ENCODE assay signal across 8 mouse cellular contexts in genomic region chr16:38475681-38476311, GRCm38 (mm10). TPM values are rescaled to one million over a fixed set of nuclear protein-coding genes. Genes with fewer than 3 reads are reported as not detected.
DNase-seq lines count a peak whose midpoint lies in the region; ATAC-seq and TF ChIP-seq lines count a peak whose summit lies in the region.

No protein-coding gene starts in this region.

- no peaks in the 10 kb centered on the region for H3K27me3 ChIP-seq in heart, adult 2 months (ENCODE audit: control insufficient read depth, insufficient read depth, low read length)
- H3K27me3 ChIP-seq in ES-Bruce4 (ENCODE audit: control insufficient read depth, insufficient read depth, low read length, poor library complexity, severe bottlenecking): no peaks in the 10 kb centered on the region
- no peaks in the 10 kb centered on the region for H3K27me3 ChIP-seq in forebrain, postnatal 0 days (ENCODE audit: insufficient read depth, low read length)
- no peaks in the 10 kb centered on the region for H3K27me3 ChIP-seq in liver, embryonic 16.5 days (ENCODE audit: control insufficient read depth, insufficient read depth, low read depth, low read length)

- intact Hi-C loops in heart, adult 2 months (cut with DNase I): loop anchor here (2.0 kb wide), 1 partner anchor 23 kb away; the partner anchor contains the start of gene Adprh
- intact Hi-C loops in left cerebral cortex, postnatal 10 days (cut with DNase I): no loop called here

- no peaks in the 10 kb centered on the region for H3K79me2 ChIP-seq in heart, adult 2 months (replicated peaks; ENCODE audit: control insufficient read depth, insufficient read depth, low read length)

- 38% methylated on average over 4 of the region's 4 CpGs for WGBS in heart, adult 2 months
- WGBS in forebrain, postnatal 0 days: 58% methylated on average over 4 of the region's 4 CpGs
- WGBS in liver, embryonic 16.5 days (ENCODE audit: insufficient replicate concordance): 38% methylated on average over 4 of the region's 4 CpGs

- DNase-seq in heart, adult 2 months: no peak
- no peak for DNase-seq in heart, adult 18-20 months
- DNase-seq in forebrain, postnatal 0 days: no peak
- no peak for DNase-seq in urinary bladder, postnatal 4 days (ENCODE audit: low spot score in 2 of 2)
- no peak for DNase-seq in cerebellum, postnatal 10 days
- DNase-seq in left cerebral cortex, postnatal 10 days (ENCODE audit: extremely low spot score in 1 of 2, low spot score in 2 of 2): no peak

- TF ChIP-seq EP300 in heart, adult 2 months (IDR thresholded peaks at IDR 0.05; ENCODE audit: insufficient read depth, low read depth, low read length): no peak
- no peak for TF ChIP-seq EP300 in ES-Bruce4 (IDR thresholded peaks at IDR 0.05; ENCODE audit: insufficient read depth, low read depth, low read length)

- TF ChIP-seq POLR2A in heart, adult 2 months (IDR thresholded peaks at IDR 0.05; ENCODE audit: insufficient read depth, low read depth, low read length): no peak
- no peak for TF ChIP-seq POLR2A in ES-Bruce4 (IDR thresholded peaks at IDR 0.05; ENCODE audit: insufficient read depth, low read length)

- H3K9me3 ChIP-seq in ES-Bruce4 (replicated peaks; ENCODE audit: control insufficient read depth, insufficient read depth, low read length, poor library complexity, severe bottlenecking): no peaks in the 10 kb centered on the region
- H3K9me3 ChIP-seq in forebrain, postnatal 0 days (ENCODE audit: low read length): no peaks in the 10 kb centered on the region
- H3K9me3 ChIP-seq in liver, embryonic 16.5 days (replicated peaks; ENCODE audit: control insufficient read depth, low read length): no peaks in the 10 kb centered on the region

- no peaks in the 10 kb centered on the region for H3K36me3 ChIP-seq in heart, adult 2 months (ENCODE audit: control insufficient read depth, insufficient read depth, low read length)
- no peaks in the 10 kb centered on the region for H3K36me3 ChIP-seq in ES-Bruce4 (ENCODE audit: control insufficient read depth, insufficient read depth, low read length, poor library complexity, severe bottlenecking)
- H3K36me3 ChIP-seq in forebrain, postnatal 0 days (ENCODE audit: insufficient read depth): no peaks in the 10 kb centered on the region
- no peaks in the 10 kb centered on the region for H3K36me3 ChIP-seq in liver, embryonic 16.5 days (ENCODE audit: control insufficient read depth, insufficient read depth)

- H3K4me1 ChIP-seq in heart, adult 2 months (ENCODE audit: control insufficient read depth, insufficient read depth, low read length): peaks cover 2% of the 10 kb centered on the region
- H3K4me1 ChIP-seq in ES-Bruce4 (ENCODE audit: control insufficient read depth, insufficient read depth, low read length): peaks cover 2% of the 10 kb centered on the region
- H3K4me1 ChIP-seq in forebrain, postnatal 0 days (ENCODE audit: insufficient read depth): no peaks in the 10 kb centered on the region
- H3K4me1 ChIP-seq in liver, embryonic 16.5 days (ENCODE audit: control insufficient read depth, low read depth, low read length): peaks cover 17% of the 10 kb centered on the region

- H3K27ac ChIP-seq in heart, adult 2 months: no peak overlapping the region; the same call in 1 of the 2 replicates
- no peak overlapping the region for H3K27ac ChIP-seq in ES-Bruce4 (ENCODE audit: insufficient read depth, low read length)
- no peak overlapping the region for H3K27ac ChIP-seq in forebrain, postnatal 0 days (ENCODE audit: low read depth, low read length)
- H3K27ac ChIP-seq in liver, embryonic 16.5 days (ENCODE audit: low read length): no peak overlapping the region

- no peak for ATAC-seq in forebrain, postnatal 0 days
- ATAC-seq in liver, embryonic 16.5 days (ENCODE audit: low read depth): no peak

- no peak overlapping the region; the same call in 1 of the 2 replicates for H3K4me3 ChIP-seq in heart, adult 2 months
- peak overlapping the region; percentile 17; the same call in 1 of the 2 replicates for H3K4me3 ChIP-seq in ES-Bruce4 (ENCODE audit: low read depth, low read length)
- H3K4me3 ChIP-seq in forebrain, postnatal 0 days (ENCODE audit: low read depth, low read length): no peak overlapping the region
- H3K4me3 ChIP-seq in liver, embryonic 16.5 days (ENCODE audit: low read depth, low read length): peak overlapping the region; percentile 57

- H3K4me2 ChIP-seq in forebrain, postnatal 0 days (ENCODE audit: low read depth): peak overlapping the region; percentile 61
- H3K4me2 ChIP-seq in liver, embryonic 16.5 days (ENCODE audit: low read depth, low read length): peak overlapping the region; percentile 87

- H3K9ac ChIP-seq in heart, adult 2 months (ENCODE audit: low read depth, low read length): peak overlapping the region; percentile 81
- no peak overlapping the region for H3K9ac ChIP-seq in ES-Bruce4 (ENCODE audit: low read depth, poor library complexity, severe bottlenecking)
- H3K9ac ChIP-seq in forebrain, postnatal 0 days: no peak overlapping the region
- H3K9ac ChIP-seq in liver, embryonic 16.5 days (ENCODE audit: low read depth, low read length): no peak overlapping the region

- TF ChIP-seq CTCF in heart, adult 2 months (IDR thresholded peaks at IDR 0.05): no peak
- TF ChIP-seq CTCF in ES-Bruce4 (IDR thresholded peaks at IDR 0.05; ENCODE audit: low read depth, low read length): no peak
- no peak for TF ChIP-seq CTCF in forebrain, postnatal 0 days (IDR thresholded peaks at IDR 0.05; ENCODE audit: low read depth)

RNA-seq across cellular contexts. Expression of gene Cd80, which starts 20.4 kb away (rescaled TPM):
- under 1 TPM; 0.86 to 0.89 TPM for total RNA-seq in heart, adult 2 months (2021)
- polyA plus RNA-seq in heart, adult 2 months (2012; rRNA removed): 0.59 and 0.88 TPM in 2 replicates
- under 1 TPM; 0.39 to 0.94 TPM for total RNA-seq in heart, adult 18-20 months (2021)
- 1.3 and 1.7 TPM in 2 replicates for polyA plus RNA-seq in ES-Bruce4 (2011; ENCODE audit: insufficient read depth, insufficient read length, low read depth, missing spikeins)
- 0.31 and 0.86 TPM in 2 replicates for total RNA-seq in forebrain, postnatal 0 days (2014; rRNA removed)
- polyA plus RNA-seq in forebrain, postnatal 0 days (2015; fragmentation: Nextera tagmentation; extraction: Ambion mirVana): 0.25 and 0.30 TPM in 2 replicates
- 0.21 and 0.27 TPM in 2 replicates for polyA plus RNA-seq in liver, embryonic 16.5 days (2015; fragmentation: Nextera tagmentation; extraction: Ambion mirVana)
- under 1 TPM; 0.36 to 0.49 TPM for total RNA-seq in left cerebral cortex, postnatal 10 days (2021)

RNA-seq across cellular contexts. Expression of gene Adprh, which starts 23.3 kb away (rescaled TPM):
- 10 to 100 TPM; 23.4 to 25.2 TPM for total RNA-seq in heart, adult 2 months (2021)
- polyA plus RNA-seq in heart, adult 2 months (2012; rRNA removed): 21.0 and 27.9 TPM in 2 replicates
- 10 to 100 TPM; 25.6 to 26.8 TPM for total RNA-seq in heart, adult 18-20 months (2021)
- 50.7 and 51.3 TPM in 2 replicates for polyA plus RNA-seq in ES-Bruce4 (2011; ENCODE audit: insufficient read depth, insufficient read length, low read depth, missing spikeins)
- 40.8 and 42.9 TPM in 2 replicates for total RNA-seq in forebrain, postnatal 0 days (2014; rRNA removed)
- polyA plus RNA-seq in forebrain, postnatal 0 days (2015; fragmentation: Nextera tagmentation; extraction: Ambion mirVana): 130 and 134 TPM in 2 replicates
- polyA plus RNA-seq in liver, embryonic 16.5 days (2015; fragmentation: Nextera tagmentation; extraction: Ambion mirVana): 28.8 and 31.0 TPM in 2 replicates
- 10 to 100 TPM; 63.6 to 63.9 TPM for total RNA-seq in left cerebral cortex, postnatal 10 days (2021)

RNA-seq across cellular contexts. Expression of gene Pla1a, which starts 42.9 kb away (rescaled TPM):
- total RNA-seq in heart, adult 2 months (2021): 1 to 10 TPM; 6.8 to 8.8 TPM
- 9.6 and 13.6 TPM in 2 replicates for polyA plus RNA-seq in heart, adult 2 months (2012; rRNA removed)
- total RNA-seq in heart, adult 18-20 months (2021): 1 to 10 TPM; 6.2 to 8.7 TPM
- 1.9 and 2.5 TPM in 2 replicates for polyA plus RNA-seq in ES-Bruce4 (2011; ENCODE audit: insufficient read depth, insufficient read length, low read depth, missing spikeins)
- 1.2 and 2.5 TPM in 2 replicates for total RNA-seq in forebrain, postnatal 0 days (2014; rRNA removed)
- 0.74 and 1.0 TPM in 2 replicates for polyA plus RNA-seq in forebrain, postnatal 0 days (2015; fragmentation: Nextera tagmentation; extraction: Ambion mirVana)
- 34.8 and 40.4 TPM in 2 replicates for polyA plus RNA-seq in liver, embryonic 16.5 days (2015; fragmentation: Nextera tagmentation; extraction: Ambion mirVana)
- total RNA-seq in left cerebral cortex, postnatal 10 days (2021): 1 to 10 TPM in 1 of 2 experiments, under 1 TPM in 1; 0.67 to 1.3 TPM

RNA-seq across cellular contexts. Expression of gene Timmdc1, which starts 46.7 kb away (rescaled TPM):
- total RNA-seq in heart, adult 2 months (2021): 10 to 100 TPM; 60.4 to 66.1 TPM
- 22.2 and 27.0 TPM in 2 replicates for polyA plus RNA-seq in heart, adult 2 months (2012; rRNA removed)
- 10 to 100 TPM; 67.1 to 68.3 TPM for total RNA-seq in heart, adult 18-20 months (2021)
- polyA plus RNA-seq in ES-Bruce4 (2011; ENCODE audit: insufficient read depth, insufficient read length, low read depth, missing spikeins): 46.4 and 53.9 TPM in 2 replicates
- total RNA-seq in forebrain, postnatal 0 days (2014; rRNA removed): 30.3 and 34.3 TPM in 2 replicates
- 22.2 and 27.2 TPM in 2 replicates for polyA plus RNA-seq in forebrain, postnatal 0 days (2015; fragmentation: Nextera tagmentation; extraction: Ambion mirVana)
- polyA plus RNA-seq in liver, embryonic 16.5 days (2015; fragmentation: Nextera tagmentation; extraction: Ambion mirVana): 10.6 and 11.2 TPM in 2 replicates
- 10 to 100 TPM; 28.5 to 28.8 TPM for total RNA-seq in left cerebral cortex, postnatal 10 days (2021)

Comparison
In these comparisons a context has a peak if more than half of its experiments do, and no peak if none do; other contexts are left out.
1. H3K4me3 ChIP-seq: peak in ES-Bruce4 (single experiment) and liver, embryonic 16.5 days (single experiment); none in heart, adult 2 months (single experiment) and forebrain, postnatal 0 days (single experiment).